ENCODE assay signal across 24 mouse cellular contexts in genomic region chr7:36155159-36155558, GRCm38 (mm10).
DNase-seq lines count a peak whose midpoint lies in the region; ATAC-seq and TF ChIP-seq lines count a peak whose summit lies in the region.
"Had no signal": no experiment of that assay in that cellular context is flagged by ENCODE, and none has a peak within 500 bp of the region (broad histone marks: within the 10 kb centered on the region; RNA-seq: fewer than 3 reads in every experiment).

No protein-coding gene starts in this region.

- TF ChIP-seq CTCF in kidney, adult 2 months (conservative IDR thresholded peaks at IDR 0.05; ENCODE audit: insufficient read depth, insufficient read length, low read depth, low read length): no peak

- no peak overlapping the region for H3K4me2 ChIP-seq in heart, embryonic 12.5 days
- no peak overlapping the region for H3K4me2 ChIP-seq in kidney, embryonic 16.5 days (replicated peaks; ENCODE audit: low read depth, low read length)
- H3K4me2 ChIP-seq in lung, embryonic 15.5 days: no peak overlapping the region
- H3K4me2 ChIP-seq: embryonic facial prominence, embryonic 12.5 days; forebrain, embryonic 13.5 days had no signal

- ATAC-seq in heart, embryonic 12.5 days (ENCODE audit: insufficient number of reproducible peaks, low FRiP score): no peak
- ATAC-seq in kidney, embryonic 16.5 days (ENCODE audit: low FRiP score, low TSS enrichment): no peak
- peak; percentile 27; the same call in 1 of the 2 replicates for ATAC-seq in lung, embryonic 15.5 days (ENCODE audit: borderline replicate concordance, extremely low read depth, low FRiP score, low TSS enrichment)
- ATAC-seq: activated CD4-positive, CD25-positive, alpha-beta regulatory T cell, adult 4 months; CD4-positive, CD25-positive, alpha-beta regulatory T cell, adult 4 months; forebrain, embryonic 13.5 days; Patski had no signal

- no peaks in the 10 kb centered on the region for H3K36me3 ChIP-seq in heart, embryonic 12.5 days
- no peaks in the 10 kb centered on the region for H3K36me3 ChIP-seq in kidney, embryonic 16.5 days (ENCODE audit: insufficient read depth, low read length)
- H3K36me3 ChIP-seq in kidney, adult 2 months (ENCODE audit: control insufficient read depth, insufficient read depth, low read length): no peaks in the 10 kb centered on the region
- no peaks in the 10 kb centered on the region for H3K36me3 ChIP-seq in lung, embryonic 15.5 days
- no peaks in the 10 kb centered on the region for H3K36me3 ChIP-seq in limb, embryonic 10.5 days
- H3K36me3 ChIP-seq: embryonic facial prominence, embryonic 10.5 days; embryonic facial prominence, embryonic 12.5 days; G1E had no signal

- H3K27ac ChIP-seq in heart, embryonic 12.5 days (ENCODE audit: poor library complexity, severe bottlenecking): no peak overlapping the region
- H3K27ac ChIP-seq in kidney, embryonic 16.5 days (ENCODE audit: low read length): peak overlapping the region; percentile 51; the same call in 1 of the 2 replicates
- H3K27ac ChIP-seq in kidney, adult 2 months (ENCODE audit: insufficient read depth, low read depth, low read length): no peak overlapping the region
- H3K27ac ChIP-seq in lung, embryonic 15.5 days: peak overlapping the region; percentile 69
- peak overlapping the region; percentile 28; the same call in 1 of the 2 replicates for H3K27ac ChIP-seq in limb, embryonic 10.5 days
- H3K27ac ChIP-seq: embryonic facial prominence, embryonic 10.5 days; embryonic facial prominence, embryonic 12.5 days; forebrain, embryonic 13.5 days had no signal

- WGBS in heart, embryonic 12.5 days: 85% methylated on average over 6 of the region's 6 CpGs
- 70% methylated on average over 6 of the region's 6 CpGs for WGBS in kidney, embryonic 16.5 days
- WGBS in kidney, adult 2 months: 83% methylated on average over 6 of the region's 6 CpGs
- WGBS in lung, embryonic 15.5 days: 45% methylated on average over 6 of the region's 6 CpGs
- 91% methylated on average over 6 of the region's 6 CpGs for WGBS in limb, embryonic 10.5 days

- peaks cover 4% of the 10 kb centered on the region; the same call in 1 of the 2 replicates for H3K4me1 ChIP-seq in heart, embryonic 12.5 days (replicated peaks)
- peaks cover 44% of the 10 kb centered on the region for H3K4me1 ChIP-seq in kidney, embryonic 16.5 days (ENCODE audit: insufficient read depth, low read length)
- H3K4me1 ChIP-seq in kidney, adult 2 months (ENCODE audit: control insufficient read depth, insufficient read depth, low read length): no peaks in the 10 kb centered on the region
- H3K4me1 ChIP-seq in lung, embryonic 15.5 days: peaks cover 28% of the 10 kb centered on the region
- peaks cover 52% of the 10 kb centered on the region for H3K4me1 ChIP-seq in limb, embryonic 10.5 days

- H3K9ac ChIP-seq in heart, embryonic 12.5 days: no peak overlapping the region
- no peak overlapping the region for H3K9ac ChIP-seq in kidney, embryonic 16.5 days (replicated peaks; ENCODE audit: low read length)
- no peak overlapping the region for H3K9ac ChIP-seq in lung, embryonic 15.5 days
- H3K9ac ChIP-seq: embryonic facial prominence, embryonic 12.5 days; forebrain, embryonic 13.5 days had no signal

- H3K4me3 ChIP-seq in heart, embryonic 12.5 days: no peak overlapping the region
- H3K4me3 ChIP-seq in kidney, embryonic 16.5 days (ENCODE audit: low read length): no peak overlapping the region
- no peak overlapping the region for H3K4me3 ChIP-seq in kidney, adult 2 months (ENCODE audit: insufficient read depth, low read depth, low read length)
- H3K4me3 ChIP-seq in lung, embryonic 15.5 days: no peak overlapping the region
- no peak overlapping the region for H3K4me3 ChIP-seq in limb, embryonic 10.5 days
- H3K4me3 ChIP-seq: embryonic facial prominence, embryonic 10.5 days; embryonic facial prominence, embryonic 12.5 days; forebrain, embryonic 13.5 days had no signal

- DNase-seq in heart, adult 11 months: peak; percentile 84
- DNase-seq in kidney, adult 2 months: no peak
- DNase-seq in lung, postnatal 10 days: no peak
- DNase-seq in limb, embryonic 10.5 days (ENCODE audit: low spot score): no peak
- DNase-seq: adrenal gland, adult 8-10 months; adrenal gland, postnatal 14 days; adrenal gland, postnatal 36 days; B cell, adult 2 months; cerebellum, adult 11-12 months; cerebellum, adult 2 months; cerebellum, adult 9-10 months; cerebellum, postnatal 10 days; cerebellum, postnatal 25 days had no signal

- H3K27me3 ChIP-seq in heart, embryonic 12.5 days (replicated peaks): no peaks in the 10 kb centered on the region
- no peaks in the 10 kb centered on the region for H3K27me3 ChIP-seq in kidney, embryonic 16.5 days (ENCODE audit: insufficient read depth, low read length)
- H3K27me3 ChIP-seq in kidney, adult 2 months (replicated peaks; ENCODE audit: control insufficient read depth, insufficient read depth, low read length): no peaks in the 10 kb centered on the region
- H3K27me3 ChIP-seq in lung, embryonic 15.5 days: no peaks in the 10 kb centered on the region
- no peaks in the 10 kb centered on the region for H3K27me3 ChIP-seq in limb, embryonic 10.5 days (ENCODE audit: low read depth, poor library complexity, severe bottlenecking)
- H3K27me3 ChIP-seq: CH12.LX; embryonic facial prominence, embryonic 12.5 days; forebrain, embryonic 13.5 days; Patski had no signal

- H3K9me3 ChIP-seq in heart, embryonic 12.5 days (replicated peaks): no peaks in the 10 kb centered on the region
- H3K9me3 ChIP-seq in kidney, embryonic 16.5 days (ENCODE audit: low read length): no peaks in the 10 kb centered on the region
- no peaks in the 10 kb centered on the region for H3K9me3 ChIP-seq in lung, embryonic 15.5 days
- no peaks in the 10 kb centered on the region for H3K9me3 ChIP-seq in limb, embryonic 10.5 days (replicated peaks)
- H3K9me3 ChIP-seq: embryonic facial prominence, embryonic 10.5 days; embryonic facial prominence, embryonic 12.5 days; forebrain, embryonic 13.5 days had no signal

- TF ChIP-seq POLR2A in kidney, adult 2 months (IDR thresholded peaks at IDR 0.05; ENCODE audit: low read depth, low read length): no peak

Comparison
In these comparisons a context has a peak if more than half of its experiments do, and no peak if none do; other contexts are left out.
1. H3K27ac ChIP-seq: peak in kidney, embryonic 16.5 days (single experiment), lung, embryonic 15.5 days (single experiment) and limb, embryonic 10.5 days (single experiment); none in heart, embryonic 12.5 days (single experiment) and kidney, adult 2 months (single experiment).